Mouse (Mus musculus): ENCODE results near the gene Iqcf3.

GRCm38 (mm10) chr9:106610727-106611126 is 49.3 kb upstream of the Iqcf3 start:
- TF ChIP-seq CTCF (IDR thresholded peaks at IDR 0.05; ENCODE audit: control insufficient read depth, insufficient read depth, insufficient read length) (no peak), CEBPB (IDR thresholded peaks at IDR 0.05; ENCODE audit: low read depth) (no peak), USF1 (IDR thresholded peaks at IDR 0.05; ENCODE audit: low read depth) (no peak), MYOG (IDR thresholded peaks at IDR 0.05; ENCODE audit: control insufficient read depth, extremely low read depth, insufficient read length) (no peak), FOSL1 (IDR thresholded peaks at IDR 0.05; ENCODE audit: insufficient read depth, low read length, poor library complexity, severe bottlenecking) (no peak), MYOD1 (IDR thresholded peaks at IDR 0.05; ENCODE audit: control insufficient read depth, insufficient read length, low read depth) (no peak)

All from C2C12 (cell line).